Mouse (Mus musculus) ES-Bruce4 (cell line): ENCODE measurements around the gene Zfp846. TPM values are rescaled to one million over a fixed set of nuclear protein-coding genes. Genes with fewer than 3 reads are reported as not detected.

Experiments used
- H3K27ac ChIP-seq: 2 replicates; pipeline ENCODE4 v1.5.1; 2012; ENCODE audit warnings: low read length, inconsistent platforms; ENCODE audit not compliant: insufficient read depth
- H3K27me3 ChIP-seq: 2 replicates; pipeline ENCODE4 v1.6.1; 2012; ENCODE audit warnings: mild to moderate bottlenecking, low read length, inconsistent platforms; ENCODE audit not compliant: control insufficient read depth, poor library complexity, insufficient read depth, severe bottlenecking
- H3K36me3 ChIP-seq: 2 replicates; pipeline ENCODE4 v1.6.1; 2012; ENCODE audit warnings: inconsistent platforms, mild to moderate bottlenecking, low read length, moderate library complexity; ENCODE audit not compliant: control insufficient read depth, poor library complexity, insufficient read depth, severe bottlenecking
- H3K4me1 ChIP-seq: one replicate; pipeline ENCODE4 v1.8.1; 2011; ENCODE audit warnings: low read length; ENCODE audit not compliant: control insufficient read depth, insufficient read depth
- H3K4me3 ChIP-seq: 2 replicates; pipeline ENCODE4 v1.5.1; 2011; ENCODE audit warnings: low read depth, mild to moderate bottlenecking, low read length
- H3K9ac ChIP-seq: 2 replicates; pipeline ENCODE4 v1.6.1; 2012; ENCODE audit warnings: low read depth, mild to moderate bottlenecking, inconsistent platforms; ENCODE audit not compliant: poor library complexity, severe bottlenecking
- H3K9me3 ChIP-seq: replicated peaks from 2 replicates; pipeline ENCODE4 v1.6.1; 2012; ENCODE audit warnings: mild to moderate bottlenecking, low read length, inconsistent platforms; ENCODE audit not compliant: control insufficient read depth, poor library complexity, insufficient read depth, severe bottlenecking
- CTCF ChIP-seq: IDR thresholded peaks from one replicate; pipeline ENCODE4 v1.8.1; 2011; ENCODE audit warnings: low read depth, low read length
- EP300 ChIP-seq: IDR thresholded peaks from 2 replicates; pipeline ENCODE4 v1.6.1; 2011; ENCODE audit warnings: low read depth, low read length; ENCODE audit not compliant: insufficient read depth
- POLR2A ChIP-seq: IDR thresholded peaks from one replicate; pipeline ENCODE4 v1.8.1; 2011; ENCODE audit warnings: low read length; ENCODE audit not compliant: insufficient read depth
- polyA plus RNA-seq: library from polyadenylated mRNA; stranded (reverse); fragments of >200 nt; gene quantifications from 2 replicates; pipeline ENCODE4 v1.2.4, GENCODE M21; 2011; ENCODE audit warnings: low read depth; ENCODE audit not compliant: missing spikeins, insufficient read depth, insufficient read length

Gene Zfp846
- polyA plus RNA-seq, 1 experiment: 6.6 TPM

DNA sequence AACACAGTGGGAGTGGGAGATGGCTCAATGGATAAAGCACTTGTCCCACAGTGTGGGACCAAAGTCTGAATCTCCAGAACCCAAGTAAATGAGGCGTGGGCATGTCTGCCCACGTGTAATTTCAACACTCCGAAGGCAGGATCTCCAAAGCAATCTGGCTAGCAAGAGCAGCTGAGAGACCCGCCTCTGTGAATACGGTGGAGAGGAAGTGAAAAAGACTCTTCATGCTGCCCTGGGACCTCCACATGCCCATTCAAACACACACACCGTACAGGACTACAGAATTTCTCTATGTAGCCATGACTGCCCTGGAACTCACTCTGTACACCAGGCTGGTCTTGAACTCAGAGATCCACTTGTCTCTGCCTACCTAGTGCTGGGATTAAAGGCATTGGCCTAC is 20.2 kb downstream of the Zfp846 start:
- Histone ChIP-seq H3K4me1 (no peaks in the 10 kb centered on the region), H3K27ac (no peak overlapping the region), H3K9ac (no peak overlapping the region), H3K27me3 (no peaks in the 10 kb centered on the region; the same call in 1 of the 2 replicates), H3K4me3 (no peak overlapping the region), H3K36me3 (no peaks in the 10 kb centered on the region), H3K9me3 (no peaks in the 10 kb centered on the region)
- no peak for TF ChIP-seq EP300
- TF ChIP-seq CTCF: no peak
- no peak for TF ChIP-seq POLR2A

DNA sequence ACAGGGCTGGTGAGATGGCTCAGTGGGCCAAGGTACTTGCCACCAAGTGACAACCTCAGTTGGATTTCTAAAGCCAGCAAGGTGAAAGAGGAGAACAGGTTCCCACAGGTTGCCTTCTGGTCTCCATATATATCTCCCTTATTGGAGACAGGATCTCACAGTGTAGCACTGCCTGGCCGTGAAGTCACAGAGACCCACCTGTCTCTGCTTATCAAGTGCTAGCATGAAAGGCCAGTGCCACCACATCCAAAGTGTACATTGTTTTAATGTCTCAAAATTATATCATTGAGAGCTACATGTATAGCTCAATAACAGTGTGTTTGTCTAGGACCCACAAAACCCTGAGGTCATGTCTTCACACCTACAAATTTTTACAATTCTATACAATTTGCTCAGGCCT is 25.2 kb downstream of the Zfp846 start:
- TF ChIP-seq EP300: no peak
- TF ChIP-seq POLR2A: no peak
- no peak for TF ChIP-seq CTCF
- H3K27me3 ChIP-seq: no peaks in the 10 kb centered on the region
- H3K9me3 ChIP-seq: no peaks in the 10 kb centered on the region
- no peaks in the 10 kb centered on the region for H3K36me3 ChIP-seq
- H3K27ac ChIP-seq: no peak overlapping the region
- H3K4me1 ChIP-seq: no peaks in the 10 kb centered on the region
- no peak overlapping the region for H3K4me3 ChIP-seq
- H3K9ac ChIP-seq: peak overlapping the region; percentile 74

DNA sequence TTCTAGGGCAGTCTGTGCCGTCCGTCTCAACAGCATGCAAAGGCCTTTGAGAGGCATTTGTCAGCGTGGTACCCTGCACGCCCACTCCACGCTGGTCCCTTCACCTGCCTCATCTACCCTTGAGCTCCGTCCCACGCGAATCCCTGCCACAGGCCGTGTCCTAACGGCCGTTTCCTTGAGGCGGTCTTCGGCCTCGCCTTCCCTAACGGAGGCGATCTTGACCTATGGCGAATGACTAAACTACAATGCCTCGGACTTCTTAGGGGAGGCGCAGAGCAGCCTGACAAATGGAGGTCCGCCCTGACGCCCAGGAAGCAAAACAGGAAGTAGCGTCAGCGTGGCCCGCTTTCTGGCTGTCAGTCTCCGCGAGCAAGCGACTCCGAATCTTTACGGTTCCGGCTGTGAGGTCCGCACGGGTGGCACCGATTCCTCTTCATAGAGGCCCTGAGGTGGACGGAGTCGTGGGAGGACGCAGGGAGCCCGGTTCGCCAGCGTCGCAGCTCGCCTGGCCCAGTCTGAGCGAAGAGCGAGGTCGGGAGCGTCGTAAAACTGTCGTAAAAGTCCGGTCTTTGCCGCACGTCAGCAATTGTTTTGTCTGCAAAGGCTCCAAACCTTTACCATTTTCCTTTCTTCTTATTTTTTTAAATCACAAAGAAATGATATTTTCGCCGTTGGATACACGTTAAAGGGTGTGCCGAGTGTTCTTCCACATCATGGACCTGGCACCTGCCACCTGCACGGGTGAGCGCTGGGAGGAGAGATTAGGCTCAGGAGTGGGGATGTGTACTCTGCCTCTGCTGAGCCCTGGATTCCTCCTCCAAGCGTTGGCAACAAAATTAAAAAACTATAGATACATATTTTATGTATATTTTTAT is 26.2 kb downstream of the Zfp846 start:
- TF ChIP-seq POLR2A (peak; percentile 40), CTCF (no peak)
- H3K27ac ChIP-seq: peak overlapping the region; percentile 70

DNA sequence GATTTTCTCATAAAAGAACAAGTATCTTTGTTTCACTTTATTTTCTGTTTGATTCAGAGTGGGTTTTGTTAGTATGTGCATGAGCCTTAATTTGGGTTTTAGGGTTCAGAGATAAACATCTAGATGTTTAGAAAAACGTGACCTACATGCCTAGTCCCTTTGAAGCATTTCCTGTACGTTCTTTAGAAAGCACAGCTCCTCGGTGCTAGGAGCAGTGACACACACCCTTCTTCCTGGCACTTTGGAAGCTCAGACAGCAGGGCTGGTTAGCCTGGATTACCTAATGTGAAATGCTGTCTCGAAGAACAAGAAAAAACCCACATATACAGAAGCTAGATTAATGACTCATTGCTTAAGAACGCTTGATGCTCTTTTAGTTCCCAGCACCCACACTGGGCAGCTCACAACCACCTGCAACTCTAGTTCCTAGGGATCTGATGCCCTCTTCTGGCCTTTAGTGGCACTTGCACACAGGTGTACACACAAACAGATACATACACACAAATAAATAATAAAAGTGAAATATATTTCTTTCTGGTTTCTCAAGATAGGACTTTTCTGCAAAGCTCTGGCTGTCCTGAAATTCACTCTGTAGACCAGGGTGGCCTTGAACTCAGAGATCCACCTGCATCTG is 28.9 kb downstream of the Zfp846 start:
- H3K36me3 ChIP-seq: no peaks in the 10 kb centered on the region
- H3K9ac ChIP-seq: no peak overlapping the region
- H3K9me3 ChIP-seq: no peaks in the 10 kb centered on the region
- H3K27ac ChIP-seq: no peak overlapping the region
- no peaks in the 10 kb centered on the region for H3K27me3 ChIP-seq
- TF ChIP-seq POLR2A (no peak), EP300 (no peak), CTCF (no peak)
- no peaks in the 10 kb centered on the region for H3K4me1 ChIP-seq
- no peak overlapping the region for H3K4me3 ChIP-seq

More for the DNA sequence above, 26.2 kb downstream of the Zfp846 start:
- H3K4me1 ChIP-seq: no peaks in the 10 kb centered on the region
- peak overlapping the region; percentile 74 for H3K9ac ChIP-seq
- no peaks in the 10 kb centered on the region for H3K27me3 ChIP-seq
- H3K36me3 ChIP-seq: no peaks in the 10 kb centered on the region
- no peaks in the 10 kb centered on the region for H3K9me3 ChIP-seq
- H3K4me3 ChIP-seq: peak overlapping the region; percentile 79

DNA sequence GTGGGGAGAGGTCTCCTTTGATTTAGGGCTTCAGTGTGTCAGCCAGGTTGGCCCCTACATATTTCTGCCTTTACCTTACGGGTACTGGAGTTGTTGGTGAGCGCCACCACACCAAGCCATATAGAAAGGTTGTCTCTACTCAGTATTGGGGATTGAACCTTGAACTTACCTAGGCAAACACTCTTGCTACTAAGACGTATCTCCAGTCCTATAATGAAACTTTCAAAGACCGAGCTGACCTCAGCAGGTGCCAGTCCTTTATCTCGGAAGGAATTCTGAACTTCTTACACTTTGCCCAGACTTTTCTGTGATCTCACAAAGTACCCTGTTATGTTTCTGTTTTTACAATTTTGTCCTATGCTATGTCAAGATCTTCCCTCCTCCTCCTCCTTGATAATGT is 30.9 kb downstream of the Zfp846 start:
- no peak for TF ChIP-seq POLR2A
- TF ChIP-seq EP300: no peak
- TF ChIP-seq CTCF: no peak
- no peaks in the 10 kb centered on the region for H3K36me3 ChIP-seq
- no peak overlapping the region for H3K9ac ChIP-seq
- H3K27me3 ChIP-seq: no peaks in the 10 kb centered on the region
- H3K4me1 ChIP-seq: no peaks in the 10 kb centered on the region
- no peaks in the 10 kb centered on the region for H3K9me3 ChIP-seq
- no peak overlapping the region for H3K4me3 ChIP-seq
- H3K27ac ChIP-seq: no peak overlapping the region

DNA sequence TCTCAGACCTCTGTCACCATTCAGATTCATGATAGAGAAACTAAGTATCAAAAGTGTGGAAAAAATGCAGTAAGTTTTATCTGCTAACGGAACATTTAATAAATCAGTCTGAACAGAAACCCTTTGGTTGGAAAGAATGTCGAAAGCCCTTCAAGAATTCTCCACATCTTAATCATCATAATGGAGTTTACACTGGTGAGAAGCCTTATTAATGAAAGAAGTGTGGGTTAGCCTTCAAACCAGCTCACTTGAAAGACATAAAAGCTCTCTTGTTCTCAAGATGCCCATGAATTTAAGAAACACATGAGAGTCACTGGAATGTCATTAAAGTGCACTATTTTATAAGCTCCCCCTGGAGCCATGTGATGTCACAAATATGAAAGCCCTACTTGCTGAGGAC is 35.6 kb downstream of the Zfp846 start:
- H3K27me3 ChIP-seq: no peaks in the 10 kb centered on the region
- TF ChIP-seq CTCF (no peak), POLR2A (no peak), EP300 (no peak)
- no peaks in the 10 kb centered on the region for H3K36me3 ChIP-seq
- H3K4me3 ChIP-seq: no peak overlapping the region
- no peaks in the 10 kb centered on the region for H3K4me1 ChIP-seq
- H3K9me3 ChIP-seq: no peaks in the 10 kb centered on the region
- H3K27ac ChIP-seq: no peak overlapping the region
- no peak overlapping the region for H3K9ac ChIP-seq
